Mouse (Mus musculus) cerebellum, adult 9-10 months (tissue): ENCODE data around the gene Paxip1.

Experiments
- DNase-seq: peaks from one replicate; pipeline ENCODE4 v3.0.0; 2022

Paxip1 gene

DNA sequence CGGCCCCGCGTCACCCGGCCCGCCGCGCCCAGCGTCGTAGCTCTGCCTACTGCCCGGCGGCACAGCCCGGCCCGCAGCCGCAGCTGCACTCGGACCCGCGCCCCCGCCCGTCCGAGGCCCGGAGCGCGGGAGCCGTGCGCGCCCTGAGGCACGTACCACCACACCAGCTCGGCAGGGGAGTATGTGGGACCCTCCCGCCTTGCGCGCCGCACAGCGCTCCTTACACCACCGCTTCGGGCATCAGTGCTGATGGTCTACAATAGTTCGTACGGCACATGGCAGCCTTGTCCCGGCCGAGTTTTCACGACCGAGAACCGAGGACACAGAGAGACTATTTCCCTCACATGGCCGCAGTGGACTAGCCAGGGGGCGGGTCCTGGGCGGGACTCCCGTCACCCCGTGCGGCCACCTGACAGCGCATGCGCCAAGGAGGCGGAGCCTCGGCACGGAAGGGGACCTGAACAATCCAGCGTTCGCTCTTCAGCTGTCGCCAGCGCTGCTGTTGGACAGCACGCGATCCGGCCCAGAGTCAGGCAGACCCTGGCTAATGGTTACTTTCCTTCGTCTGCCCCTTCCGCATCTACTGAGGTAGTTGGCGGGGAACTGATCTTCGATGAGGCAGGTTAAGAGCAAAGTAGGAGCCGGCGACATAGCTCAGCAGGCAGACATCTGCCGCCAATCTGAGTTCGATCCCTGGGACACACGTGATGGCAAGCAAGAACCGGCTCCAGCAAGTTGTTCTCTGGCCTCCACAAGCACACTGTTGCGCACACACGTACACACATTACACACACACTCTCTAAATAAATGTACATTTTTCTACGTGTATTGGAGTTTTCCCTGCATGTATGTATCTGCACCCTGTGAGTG, at the start of gene Paxip1:
Gene Paxip1 (minus strand): TSS at position 389 of the 870 bp plus-strand sequence.
- peak; percentile 97 for DNase-seq

DNA sequence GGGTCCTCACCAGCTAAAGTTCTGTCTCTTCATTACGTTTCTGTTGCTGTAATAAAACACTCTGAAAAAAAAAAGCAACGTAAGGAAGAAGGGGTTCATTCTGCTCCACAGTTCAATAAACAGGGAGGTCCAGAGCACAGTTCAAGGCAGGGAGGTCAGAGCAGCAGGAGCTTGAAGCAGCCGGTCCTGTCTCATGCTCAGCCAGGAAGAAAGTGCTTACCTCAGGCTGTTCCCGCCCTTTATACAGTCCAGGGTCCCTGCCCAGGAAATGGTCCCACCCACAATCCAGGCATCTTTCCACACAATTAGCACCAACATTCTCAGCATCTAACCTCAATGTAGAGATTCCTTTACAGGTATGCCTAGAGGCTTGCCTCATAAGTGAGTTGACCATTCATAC, 46.6 kb upstream of the Paxip1 start:
- no peak for DNase-seq

DNA sequence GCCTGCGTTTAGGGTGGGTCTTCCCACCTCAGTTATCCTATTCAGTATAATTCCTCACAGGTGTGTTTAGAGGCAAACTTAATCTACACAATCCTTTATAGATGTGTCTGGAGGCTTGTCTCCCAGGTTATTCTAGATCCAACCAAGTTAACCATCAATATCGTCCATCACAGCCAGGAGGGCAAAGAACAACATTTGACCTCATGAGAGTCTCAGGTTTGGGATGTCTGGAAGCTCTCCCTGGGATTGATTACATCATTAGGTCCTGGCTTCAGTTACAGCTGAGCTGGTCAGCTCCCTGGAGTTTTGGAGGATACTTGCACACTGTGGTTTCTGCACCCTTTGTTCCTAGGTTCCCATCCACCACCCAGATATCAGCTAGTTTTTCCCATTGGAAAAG, 43.6 kb upstream of the Paxip1 start:
- DNase-seq = no peak

DNA sequence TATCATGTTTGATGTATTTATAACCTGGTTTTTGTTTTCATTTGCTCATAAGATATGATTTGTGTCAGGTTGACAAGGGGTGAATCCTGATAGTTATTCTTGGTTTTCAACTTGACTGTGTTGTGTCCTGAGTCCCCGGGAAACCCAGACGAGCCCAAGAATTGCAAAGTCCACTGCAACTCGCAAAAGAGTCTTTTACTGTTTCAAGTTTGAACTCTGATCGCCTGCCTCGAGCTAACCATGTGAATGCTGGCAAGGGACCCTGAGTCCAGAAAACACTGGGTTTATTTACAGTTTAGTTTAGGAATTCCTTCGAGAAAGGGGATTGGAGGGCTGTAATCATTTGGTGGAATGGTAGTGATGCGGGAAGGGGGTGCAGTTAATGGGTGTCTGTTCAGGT, 36.5 kb upstream of the Paxip1 start:
- no peak for DNase-seq

DNA sequence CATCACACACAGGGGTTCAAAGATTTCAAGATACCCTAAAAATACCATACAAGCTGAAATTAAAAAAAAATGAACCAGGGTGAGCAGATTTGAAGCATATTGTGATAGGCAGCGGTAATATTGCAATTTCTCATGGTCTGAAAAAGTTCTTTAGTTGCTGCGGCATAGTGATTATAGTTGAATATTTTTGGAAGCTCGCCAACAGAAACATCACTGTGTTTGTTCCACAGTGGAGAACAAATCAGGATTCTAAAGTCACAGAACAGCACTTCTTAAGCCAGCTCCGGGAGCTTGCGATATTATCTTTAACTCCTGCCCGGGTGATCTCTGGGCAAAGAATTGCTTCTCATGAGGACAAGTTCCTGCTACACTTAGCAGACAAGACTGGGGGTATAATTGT, 29.7 kb upstream of the Paxip1 start:
- DNase-seq = no peak

DNA sequence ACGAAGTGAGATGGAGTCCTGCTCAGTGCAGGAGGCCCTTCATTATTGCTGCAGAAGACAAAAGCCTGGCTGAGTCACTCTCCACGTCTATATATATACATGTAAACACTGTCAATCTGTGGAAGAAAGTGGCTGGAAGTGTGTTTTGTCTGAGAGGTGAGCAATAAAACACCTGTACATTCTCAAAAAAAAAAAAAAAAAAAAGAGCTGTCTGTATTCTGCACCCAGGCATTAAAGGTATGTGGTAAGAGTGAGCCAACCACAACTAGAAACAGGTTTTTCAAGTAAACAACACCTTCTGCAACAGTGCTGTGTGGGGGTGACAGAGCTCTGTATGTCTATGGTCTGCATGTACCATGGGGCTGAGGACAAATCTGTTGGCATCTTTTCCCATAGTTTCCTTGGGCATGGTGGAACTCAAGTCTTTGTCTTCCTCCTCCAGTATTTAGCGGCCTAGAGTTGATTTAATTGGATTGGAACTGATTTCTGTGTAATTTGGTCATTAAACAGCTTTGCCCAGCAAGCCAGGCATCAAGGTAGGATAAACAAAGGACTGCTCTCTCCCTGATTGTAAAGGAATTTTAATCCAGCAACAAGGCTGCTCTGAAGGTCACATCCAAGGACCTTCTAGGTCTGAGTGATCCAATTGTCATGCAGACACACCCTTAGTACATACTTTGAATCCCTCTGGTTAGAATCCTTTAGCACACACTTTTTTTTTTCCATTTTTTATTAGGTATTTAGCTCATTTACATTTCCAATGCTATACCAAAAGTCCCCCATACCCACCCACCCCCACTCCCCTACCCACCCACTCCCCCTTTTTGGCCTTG, 27.6 kb upstream of the Paxip1 start:
- DNase-seq = no peak

DNA sequence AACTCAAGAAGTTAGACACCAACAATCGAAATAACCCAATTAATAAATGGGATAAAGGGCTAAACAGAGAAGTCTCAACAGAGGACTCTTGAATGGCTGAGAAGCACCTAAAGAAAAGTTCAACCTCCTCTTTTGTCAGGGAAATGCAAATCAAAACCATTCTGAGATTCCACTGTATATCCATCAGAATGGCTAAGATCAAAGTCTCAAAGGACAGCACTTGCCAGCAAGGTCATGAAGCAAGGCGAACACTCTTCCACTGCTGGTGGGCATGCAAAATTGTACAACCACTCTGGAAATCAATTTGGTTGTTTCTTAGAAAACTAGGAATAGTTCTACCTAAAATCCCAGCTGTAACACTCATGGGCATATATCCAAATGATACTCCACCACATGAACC, 22.8 kb upstream of the Paxip1 start:
- no peak for DNase-seq

DNA sequence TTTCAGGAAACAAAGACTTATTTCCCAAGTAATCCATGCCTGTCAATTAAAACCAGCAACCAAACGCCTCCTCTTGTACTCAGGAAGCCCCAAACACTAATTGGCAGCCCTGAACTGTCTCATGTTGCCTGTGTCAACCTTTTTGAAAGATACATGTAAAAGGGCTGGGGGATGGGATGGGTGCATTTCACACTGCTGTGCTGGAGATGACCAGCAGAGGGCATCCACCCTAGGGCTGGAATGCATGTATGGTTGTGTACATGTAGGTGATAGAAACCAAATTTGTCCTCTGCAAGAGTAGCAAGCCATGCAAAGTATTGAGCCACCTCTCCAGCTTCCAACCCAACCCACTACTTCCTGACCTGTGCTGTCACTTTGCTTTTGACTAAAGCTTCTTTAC, 2.4 kb upstream of the Paxip1 start:
- DNase-seq = peak; percentile 85

DNA sequence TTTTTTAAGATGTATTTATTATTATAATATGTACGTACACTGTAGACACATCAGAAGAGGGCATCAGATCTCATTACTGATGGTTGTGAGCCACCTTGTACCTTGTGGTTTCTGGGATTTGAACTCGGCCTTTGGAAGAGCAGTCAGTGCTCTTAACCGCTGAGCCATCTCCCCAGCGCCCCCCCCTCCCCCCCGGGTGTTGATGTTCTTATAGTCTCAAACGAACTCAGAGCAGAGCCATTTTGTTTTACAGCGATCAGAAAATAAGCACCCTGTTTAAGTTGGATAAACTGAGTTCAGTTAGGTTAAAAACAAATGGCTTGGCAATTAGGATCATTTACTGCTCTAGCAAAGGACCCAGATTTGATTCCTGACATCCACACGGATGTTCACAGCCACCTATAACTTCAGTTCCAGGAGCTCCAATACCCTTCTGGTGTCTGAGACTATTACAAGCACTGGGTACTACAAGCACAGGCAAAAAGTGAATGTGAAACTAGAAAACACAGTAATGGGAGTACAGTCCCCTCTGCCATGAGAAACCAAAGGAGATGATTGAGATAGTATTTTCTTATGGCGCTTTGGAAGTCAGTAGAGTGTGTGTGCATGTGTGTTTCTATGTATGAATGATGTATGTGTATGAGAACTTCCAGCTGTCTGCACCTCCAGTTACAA, 1.2 kb upstream of the Paxip1 start:
- no peak for DNase-seq

DNA sequence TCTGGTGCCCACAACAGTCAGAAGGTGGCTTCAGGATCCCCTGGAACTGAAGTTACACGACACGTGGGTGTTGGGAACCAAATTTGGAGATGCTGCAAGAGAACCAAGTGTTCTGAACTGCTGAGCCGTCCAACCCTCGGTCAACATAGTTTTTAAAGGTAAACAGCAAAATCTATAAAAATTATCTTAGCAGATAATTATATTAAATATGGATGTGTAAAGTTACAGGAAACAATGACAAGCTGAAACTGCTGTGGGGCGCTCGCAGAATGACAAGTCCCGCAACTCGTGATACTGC, 631 bp upstream of the Paxip1 start:
- DNase-seq = no peak

DNA sequence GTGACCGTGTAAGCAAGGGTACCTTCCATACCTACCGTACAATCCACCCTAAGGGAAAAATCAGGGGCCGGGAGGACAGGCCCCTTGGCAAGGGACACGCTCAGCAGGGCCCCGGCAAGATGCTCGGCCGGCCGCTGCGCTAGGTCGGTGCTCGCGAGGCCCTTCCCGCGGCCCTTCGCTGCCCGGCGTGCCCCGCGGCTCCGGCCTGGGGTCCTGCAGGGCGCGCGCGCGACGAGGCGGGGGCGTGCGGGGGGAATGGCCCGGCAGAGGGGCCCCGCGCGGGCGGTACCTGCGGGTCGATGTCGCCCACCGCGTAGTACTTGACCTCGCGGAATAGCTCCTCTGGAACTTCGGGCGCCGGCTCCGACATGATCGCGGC, 592 bp downstream of the Paxip1 start:
- no peak for DNase-seq

DNA sequence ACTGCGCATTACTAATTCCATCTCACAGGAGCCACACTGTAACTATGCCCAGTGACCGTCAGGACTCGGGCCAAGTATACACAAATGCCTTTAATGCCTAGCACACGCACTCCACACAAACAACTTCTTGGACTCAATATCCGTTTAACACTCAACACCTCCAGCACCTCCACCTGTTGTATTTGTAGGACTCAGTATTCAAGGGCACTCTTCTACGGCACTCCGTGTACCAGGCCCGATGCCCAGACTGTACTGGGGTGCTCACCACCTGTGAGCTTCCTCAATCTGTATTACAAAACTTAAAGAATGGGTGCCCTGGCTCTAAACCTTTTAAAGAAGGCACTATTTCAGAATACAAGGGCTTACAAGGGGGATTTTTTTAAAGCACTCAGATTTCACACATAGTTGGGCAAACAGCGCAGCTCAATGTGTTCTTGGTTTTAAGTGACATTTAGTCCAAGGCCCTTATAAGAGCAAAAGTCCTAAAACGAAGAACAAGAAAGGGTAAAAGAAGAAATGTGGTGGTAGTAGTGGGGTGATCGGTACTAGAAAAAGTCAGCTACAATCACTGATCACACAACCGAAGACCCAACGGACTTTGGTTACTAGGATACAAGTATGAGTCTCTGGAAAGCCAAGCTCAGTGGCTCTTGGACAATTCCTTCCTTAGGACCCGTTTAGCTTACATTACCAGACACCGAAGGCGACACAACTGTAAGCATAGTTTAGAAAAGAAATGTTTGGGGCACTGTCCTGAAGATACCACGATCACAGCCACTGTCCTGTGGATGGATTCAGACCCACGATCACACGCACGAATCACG, 1.2 kb downstream of the Paxip1 start:
- peak; percentile 31 for DNase-seq

DNA sequence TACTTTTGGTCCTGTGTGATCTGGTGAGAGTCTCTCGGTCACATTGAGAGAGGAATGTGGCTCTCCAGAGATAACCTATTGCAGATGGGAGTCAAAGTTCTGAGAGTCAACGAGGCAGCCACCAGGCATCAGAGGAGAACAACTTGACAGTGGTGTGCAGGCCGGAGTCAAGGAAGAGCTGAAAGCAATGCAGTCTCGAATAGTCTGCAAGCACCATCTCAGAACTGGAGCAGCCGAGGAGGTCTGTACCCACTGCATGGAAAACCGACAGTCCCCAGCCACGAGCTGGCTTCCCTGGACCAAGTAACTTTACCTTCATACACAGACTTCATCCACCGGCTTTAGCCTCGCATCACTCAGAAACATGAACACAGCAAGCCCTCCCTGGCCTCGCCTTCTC, 1.9 kb downstream of the Paxip1 start:
- no peak for DNase-seq

DNA sequence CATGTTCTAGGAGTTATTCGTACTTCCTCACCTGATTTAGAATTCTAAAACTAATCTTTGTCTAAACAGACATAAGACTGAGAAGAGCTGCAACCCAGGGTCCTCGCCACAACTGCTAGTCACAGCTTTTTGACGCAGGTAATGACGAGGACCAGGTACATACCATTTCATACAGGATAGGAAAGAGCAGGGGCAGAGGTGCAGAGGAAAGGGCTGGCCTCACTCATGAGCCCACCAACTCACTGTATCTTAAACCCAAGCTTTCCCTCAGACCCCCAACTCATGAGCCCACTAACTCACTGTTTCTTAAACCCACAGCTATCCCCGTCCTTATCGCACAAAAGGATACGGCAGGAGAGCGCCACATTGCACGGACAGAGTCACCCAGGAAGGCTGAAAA, 8.1 kb downstream of the Paxip1 start:
- DNase-seq = no peak

DNA sequence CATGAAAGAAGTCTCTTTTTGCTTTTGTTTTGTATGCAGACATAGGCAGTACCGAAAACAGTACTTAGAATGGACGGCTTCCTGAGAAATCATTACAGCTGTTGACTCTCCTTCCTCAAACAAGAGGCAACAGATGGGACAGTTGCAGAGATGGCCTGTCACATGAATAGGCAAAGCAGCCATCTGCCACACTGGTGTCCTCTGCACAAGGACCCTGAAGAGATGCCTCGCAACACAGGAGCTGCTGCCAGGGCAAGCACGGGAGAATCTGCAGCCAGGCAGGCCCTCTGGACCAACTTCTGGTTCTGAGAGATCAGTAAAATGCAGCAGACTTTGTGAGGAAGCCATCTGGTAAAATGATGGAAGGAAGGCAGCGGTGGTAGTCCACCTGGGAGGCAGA, 23.5 kb downstream of the Paxip1 start:
- no peak for DNase-seq

DNA sequence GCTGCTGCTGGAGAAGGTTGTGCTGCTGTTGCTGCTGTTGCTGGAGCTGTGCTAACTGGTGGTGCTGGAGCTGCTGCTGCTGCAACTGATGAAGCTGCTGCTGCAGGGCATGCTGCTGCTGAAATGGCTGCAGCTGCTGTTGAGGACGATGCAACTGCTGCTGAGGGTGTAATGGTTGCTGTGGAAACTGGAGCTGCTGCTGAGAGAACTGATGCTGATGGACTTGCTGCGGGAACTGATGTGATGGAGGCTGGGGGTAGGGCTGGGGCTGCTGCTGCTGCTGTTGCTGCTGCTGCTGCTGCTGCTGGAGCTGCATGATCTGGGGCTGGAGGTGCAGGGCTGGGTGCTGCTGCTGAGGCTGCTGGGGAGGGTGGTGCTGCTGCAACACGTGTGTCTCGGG, 25.7 kb downstream of the Paxip1 start:
- DNase-seq = no peak

DNA sequence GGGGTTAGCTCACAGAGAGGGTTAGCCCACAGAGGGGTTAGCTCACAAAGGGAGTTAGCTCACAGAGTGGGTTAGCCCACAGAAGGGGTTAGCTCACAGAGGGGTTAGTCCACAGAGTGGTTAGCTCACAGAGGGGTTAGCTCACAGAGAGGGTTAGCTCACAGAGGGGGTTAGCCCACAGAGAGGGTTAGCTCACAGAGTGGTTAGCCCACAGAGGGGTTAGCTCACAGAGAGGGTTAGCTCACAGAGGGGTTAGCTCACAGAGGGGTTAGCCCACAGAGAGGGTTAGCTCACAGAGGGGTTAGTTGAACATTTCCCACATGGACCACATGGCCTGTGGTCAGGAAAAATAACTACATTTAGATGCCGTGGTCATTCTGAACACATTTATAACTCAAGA, 46.5 kb downstream of the Paxip1 start:
- no peak for DNase-seq

DNA sequence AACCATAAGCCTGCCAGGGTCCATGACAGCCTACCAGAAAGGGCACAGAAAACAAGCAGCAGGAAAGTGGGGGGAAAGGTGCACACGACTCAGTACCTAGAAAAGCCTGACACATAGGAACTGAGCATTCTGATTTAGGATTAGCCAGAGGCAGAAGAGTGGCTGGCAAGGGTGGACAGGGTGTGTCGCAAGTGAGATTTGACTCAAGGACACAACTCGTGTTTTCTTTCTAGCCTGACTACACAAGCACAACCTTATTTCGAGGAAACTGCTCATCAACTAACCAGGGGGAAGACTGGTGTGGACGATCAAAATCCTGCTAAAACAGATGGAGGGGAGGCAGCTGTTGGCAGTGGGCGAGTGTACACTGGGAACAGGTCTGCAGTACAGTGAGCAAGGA, 52.3 kb downstream of the Paxip1 start:
- no peak for DNase-seq

DNA sequence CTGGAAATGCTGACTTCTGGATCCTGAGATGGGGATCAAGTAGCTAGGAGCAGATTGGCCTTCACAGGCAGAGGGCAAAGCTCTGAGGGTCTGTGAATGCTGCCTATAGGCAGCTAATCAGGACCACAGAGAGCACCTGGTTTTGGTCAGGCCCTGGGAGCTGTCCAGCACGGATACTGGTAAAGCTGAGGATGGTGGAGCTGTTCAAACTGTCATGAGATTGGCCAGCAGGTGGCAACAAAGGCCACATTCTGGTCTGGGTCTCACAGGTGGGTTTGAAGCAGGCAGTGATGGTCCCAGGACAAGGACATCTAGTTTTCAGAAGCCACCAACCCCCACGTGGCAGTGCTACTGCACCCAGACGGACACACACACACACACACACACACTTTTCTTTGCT, 54.3 kb downstream of the Paxip1 start:
- DNase-seq = no peak

DNA sequence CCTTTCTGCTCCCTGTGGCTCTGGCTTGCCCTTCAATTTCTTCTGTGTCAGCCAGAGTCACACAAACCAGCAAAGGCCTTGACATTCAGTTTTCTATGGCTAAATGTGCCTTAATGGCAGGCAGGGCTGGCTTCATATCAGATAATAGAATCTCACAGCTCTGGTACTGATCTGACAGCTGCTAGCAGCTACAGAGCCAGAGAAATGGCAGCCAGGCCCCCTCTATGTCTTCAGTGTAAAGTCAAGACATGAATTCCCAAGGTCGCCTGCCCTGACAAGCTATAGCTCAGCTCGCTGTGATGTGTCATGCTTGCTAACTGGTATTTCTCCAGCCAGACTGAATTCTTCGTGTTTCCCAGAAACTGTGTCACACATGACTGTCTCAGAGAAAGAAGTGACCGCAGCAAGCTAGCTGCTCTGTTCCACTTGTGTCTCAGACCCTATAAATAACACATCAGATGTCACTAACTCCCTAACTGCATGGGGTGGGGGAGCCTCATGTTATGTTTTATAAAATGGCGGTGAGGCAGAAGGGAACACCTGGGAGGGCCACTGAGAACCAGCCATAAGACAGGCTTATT, 59.1 kb downstream of the Paxip1 start:
- no peak for DNase-seq

DNA sequence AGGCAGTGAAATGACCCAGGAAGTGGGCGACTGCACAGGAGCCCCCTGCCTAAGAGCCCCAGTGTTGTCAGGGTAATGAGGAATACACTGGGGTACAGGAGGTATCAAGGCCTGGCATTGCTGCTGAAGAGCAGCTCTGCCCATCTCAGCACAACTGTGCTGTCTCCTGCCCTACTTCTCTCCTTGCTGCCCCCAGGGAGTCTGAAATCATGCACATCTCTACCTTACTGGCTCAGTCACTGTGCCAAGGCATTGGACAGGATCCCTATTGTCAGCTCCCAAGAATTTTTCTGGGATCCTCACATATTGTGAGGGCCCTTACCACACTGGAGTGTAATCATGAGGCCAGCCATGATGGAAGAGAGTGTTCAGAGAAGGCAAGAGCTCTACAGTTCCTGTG, 60.1 kb downstream of the Paxip1 start:
- peak; percentile 45 for DNase-seq

DNA sequence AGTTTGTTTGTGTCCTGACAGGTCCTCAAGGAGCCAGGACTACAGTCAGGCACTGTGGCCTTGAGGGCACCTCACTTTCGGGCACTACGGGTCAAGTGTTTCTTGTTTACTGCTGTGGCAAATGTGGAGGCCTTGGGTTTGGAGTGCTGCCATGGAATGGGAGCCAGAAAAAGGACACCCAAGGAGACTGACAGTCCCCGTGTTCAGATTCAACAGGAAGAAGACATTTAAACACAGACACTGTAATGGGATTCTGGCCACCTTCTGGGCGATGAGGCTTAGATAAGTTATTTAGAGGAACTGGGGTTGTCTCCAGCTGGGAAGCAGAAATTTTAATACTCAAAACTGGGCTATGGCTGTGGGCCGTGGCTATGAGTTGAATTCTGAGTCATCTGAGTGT, 60.8 kb downstream of the Paxip1 start:
- DNase-seq = peak; percentile 58

DNA sequence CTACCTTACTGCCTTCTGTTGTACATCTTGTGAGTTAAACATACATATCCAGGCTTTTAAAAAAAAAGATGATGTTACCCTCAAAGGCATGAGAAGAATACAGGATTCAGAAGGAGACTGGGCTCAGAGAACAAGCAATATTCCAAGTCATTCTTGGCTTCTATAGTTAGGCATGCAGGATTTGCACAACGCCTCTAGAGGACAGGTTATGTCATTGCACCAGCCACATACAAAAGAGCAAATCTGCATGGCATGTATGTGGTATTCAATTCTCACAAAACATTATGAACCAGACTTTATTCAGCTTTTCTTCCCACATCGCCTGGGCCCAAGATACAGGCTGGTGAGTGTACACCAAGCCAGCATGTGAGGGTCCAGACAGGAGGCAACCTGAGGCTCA, 67.0 kb downstream of the Paxip1 start:
- no peak for DNase-seq
